Mouse (Mus musculus): ENCODE results near the gene Gaa.

DNA sequence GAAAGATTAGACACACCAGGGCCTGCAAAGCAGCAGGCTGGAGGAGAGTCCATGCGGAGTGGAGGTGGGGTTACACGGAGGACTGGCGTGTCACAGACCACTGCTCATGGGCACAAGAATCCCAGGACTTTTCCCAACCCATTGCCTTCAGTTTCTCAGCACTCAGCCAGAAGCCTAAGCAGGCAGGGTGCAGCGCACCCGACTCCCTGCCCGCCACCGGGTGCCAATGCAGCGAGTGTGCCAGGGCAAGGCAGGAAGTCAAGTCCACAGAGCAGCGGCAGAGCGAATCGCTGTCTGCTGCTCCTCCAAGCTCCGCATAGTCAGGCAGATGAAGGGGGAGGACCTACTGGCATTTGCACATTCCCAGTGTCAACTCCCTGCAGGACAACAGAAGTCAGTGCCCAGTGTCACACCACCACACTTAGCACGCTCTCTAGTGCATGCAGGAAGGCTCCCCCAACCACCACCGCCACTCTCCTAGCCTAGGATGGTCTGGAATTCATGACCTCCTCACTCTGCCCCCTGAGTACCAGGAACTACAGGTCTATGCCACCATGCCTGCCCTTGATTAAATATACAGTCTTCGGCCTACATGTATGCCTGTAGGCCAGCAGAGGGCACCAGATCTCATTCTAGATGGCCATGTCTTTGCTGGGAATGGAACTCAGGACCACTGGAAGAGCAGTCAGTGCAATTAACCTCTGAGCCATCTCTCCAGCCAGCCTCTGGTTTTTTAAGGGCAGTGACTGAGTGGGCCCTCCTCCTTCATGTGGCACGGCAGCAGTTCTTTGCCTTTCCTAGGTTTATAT is 37.4 kb downstream of the Gaa start:
- peak; percentile 70 for TF ChIP-seq CTCF (IDR thresholded peaks at IDR 0.05; ENCODE audit: low read depth)
- no peak for TF ChIP-seq EP300 (IDR thresholded peaks at IDR 0.05; ENCODE audit: low read depth)
